Mouse (Mus musculus): ENCODE measurements around the gene Cops3. TPM values are rescaled to one million over a fixed set of nuclear protein-coding genes. Genes with fewer than 3 reads are reported as not detected.
"Not testable (repeated sequence)": the region's sequence is repeated elsewhere in the genome, so short reads cannot be mapped to it uniquely, and the experiment has no call there.

Cops3 gene
- total and polyA plus RNA-seq, 2 experiments from 2014 or later: 94.1 to 148 TPM

DNA sequence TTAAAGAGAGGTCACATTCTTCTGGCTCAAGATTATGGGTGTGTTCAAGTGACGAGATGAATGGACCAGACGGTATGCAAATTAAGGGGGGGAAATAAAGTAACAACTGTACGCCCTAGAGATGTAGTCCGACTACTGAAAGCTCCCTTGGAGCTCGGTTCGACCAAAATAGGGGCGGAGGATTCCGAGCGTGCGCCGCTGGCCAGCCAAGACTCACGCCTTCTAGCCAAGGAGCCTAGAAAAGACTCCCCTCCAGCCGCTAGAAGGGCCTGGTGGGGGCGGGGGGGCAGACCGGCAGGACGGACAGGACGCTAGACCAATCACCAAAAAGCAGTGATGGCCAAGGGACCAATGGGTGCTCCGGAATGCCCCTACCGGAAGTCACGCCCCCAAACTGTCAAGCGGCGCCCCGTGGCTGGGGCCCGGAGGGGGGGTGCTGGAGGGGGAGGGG is 605 bp downstream of the Cops3 start, which contains the start of gene Nt5m:
TSS of gene Nt5m (plus strand) at position 440 of the 451 bp plus-strand sequence.
- ATAC-seq (ENCODE audit: low FRiP score): peak; percentile 96
- DNase-seq (ENCODE audit: low spot score): peak; percentile 97
- H3K27ac ChIP-seq (ENCODE audit: low read depth, low read length): peak within 1 kb of the TSS; percentile 100
- no peaks in the 10 kb centered on the region for H3K27me3 ChIP-seq (ENCODE audit: insufficient read depth, low read length)
- H3K36me3 ChIP-seq (ENCODE audit: insufficient read depth, low read length): peaks cover 6% of the 10 kb centered on the region; the same call in 1 of the 2 replicates
- H3K9ac ChIP-seq (replicated peaks; ENCODE audit: low read length, poor library complexity, severe bottlenecking): peak within 1 kb of the TSS; percentile 98
- H3K9me3 ChIP-seq (ENCODE audit: low read length): no peaks in the 10 kb centered on the region
- H3K4me3 ChIP-seq (ENCODE audit: low read depth, low read length): peak within 1 kb of the TSS; percentile 91
- H3K4me1 ChIP-seq (ENCODE audit: insufficient read depth, low read length): peaks cover 10% of the 10 kb centered on the region
- peak within 1 kb of the TSS; percentile 62 for H3K4me2 ChIP-seq (ENCODE audit: low read depth, low read length, poor library complexity, severe bottlenecking)
- no peak for TF ChIP-seq CTCF (IDR thresholded peaks at IDR 0.05)
- under 1% methylated on average over 24 of the region's 24 CpGs for WGBS

DNA sequence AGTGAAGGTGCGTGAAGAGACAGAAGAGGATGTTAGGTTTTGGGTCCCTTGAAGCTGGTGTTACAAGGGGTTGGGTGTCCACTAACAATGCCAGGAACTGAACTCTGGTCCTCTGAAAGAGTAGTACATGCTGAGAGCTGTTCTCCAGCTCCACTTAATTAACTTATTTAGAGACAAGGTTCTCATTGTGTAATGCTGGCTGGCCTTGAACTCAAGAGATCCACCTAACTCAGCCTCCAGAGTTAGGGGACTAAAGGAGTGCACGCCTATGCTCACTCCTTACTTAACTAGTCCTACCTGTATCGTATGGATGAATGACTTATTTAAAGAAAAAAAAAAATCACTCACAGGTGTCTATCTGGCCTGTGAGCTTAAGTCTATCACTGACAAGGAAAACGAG is 1.2 kb downstream of the Cops3 start:
- Histone ChIP-seq H3K27ac (ENCODE audit: low read depth, low read length) (peak overlapping the region; percentile 100; the same call in 1 of the 2 replicates), H3K4me3 (ENCODE audit: low read depth, low read length) (peak overlapping the region; percentile 91), H3K27me3 (ENCODE audit: insufficient read depth, low read length) (no peaks in the 10 kb centered on the region), H3K4me2 (ENCODE audit: low read depth, low read length, poor library complexity, severe bottlenecking) (peak overlapping the region; percentile 62), H3K4me1 (ENCODE audit: insufficient read depth, low read length) (peaks cover 10% of the 10 kb centered on the region), H3K9me3 (ENCODE audit: low read length) (no peaks in the 10 kb centered on the region), H3K9ac (replicated peaks; ENCODE audit: low read length, poor library complexity, severe bottlenecking) (peak overlapping the region; percentile 98; the same call in 1 of the 2 replicates), H3K36me3 (ENCODE audit: insufficient read depth, low read length) (peaks cover 11% of the 10 kb centered on the region)
- ATAC-seq (ENCODE audit: low FRiP score): no peak
- WGBS: 60% methylated on average over 4 of the region's 4 CpGs
- TF ChIP-seq CTCF (IDR thresholded peaks at IDR 0.05): no peak
- no peak for DNase-seq (ENCODE audit: low spot score)

DNA sequence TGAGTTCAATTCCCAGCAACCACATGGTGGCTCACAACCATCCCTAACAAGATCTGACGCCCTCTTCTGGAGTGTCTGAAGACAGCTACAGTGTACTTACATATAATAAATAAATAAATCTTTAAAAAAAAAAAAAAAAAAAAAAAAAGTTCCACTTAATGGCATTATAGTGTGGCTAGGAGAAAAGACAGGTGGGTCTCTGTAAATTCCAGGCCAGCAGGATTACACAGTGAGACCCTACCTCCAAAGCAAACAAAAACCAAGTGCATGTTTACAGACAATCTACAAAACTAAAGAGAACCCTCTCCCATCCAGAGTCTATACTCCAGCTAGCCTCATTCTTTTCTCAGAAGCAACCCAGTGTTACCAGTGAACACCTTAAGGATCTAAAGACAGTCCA is 1.8 kb downstream of the Cops3 start:
- H3K27me3 ChIP-seq (ENCODE audit: insufficient read depth, low read length); H3K9me3 ChIP-seq (ENCODE audit: low read length); H3K27ac ChIP-seq (ENCODE audit: low read depth, low read length); DNase-seq (ENCODE audit: low spot score); H3K4me3 ChIP-seq (ENCODE audit: low read depth, low read length); H3K4me2 ChIP-seq (ENCODE audit: low read depth, low read length, poor library complexity, severe bottlenecking); H3K9ac ChIP-seq (replicated peaks; ENCODE audit: low read length, poor library complexity, severe bottlenecking); ATAC-seq (ENCODE audit: low FRiP score): not testable (repeated sequence)
- Histone ChIP-seq H3K36me3 (ENCODE audit: insufficient read depth, low read length) (peaks cover 11% of the 10 kb centered on the region), H3K4me1 (ENCODE audit: insufficient read depth, low read length) (peaks cover 10% of the 10 kb centered on the region)
- no CpG with 5 or more reads among the region's 1 CpGs for WGBS

DNA sequence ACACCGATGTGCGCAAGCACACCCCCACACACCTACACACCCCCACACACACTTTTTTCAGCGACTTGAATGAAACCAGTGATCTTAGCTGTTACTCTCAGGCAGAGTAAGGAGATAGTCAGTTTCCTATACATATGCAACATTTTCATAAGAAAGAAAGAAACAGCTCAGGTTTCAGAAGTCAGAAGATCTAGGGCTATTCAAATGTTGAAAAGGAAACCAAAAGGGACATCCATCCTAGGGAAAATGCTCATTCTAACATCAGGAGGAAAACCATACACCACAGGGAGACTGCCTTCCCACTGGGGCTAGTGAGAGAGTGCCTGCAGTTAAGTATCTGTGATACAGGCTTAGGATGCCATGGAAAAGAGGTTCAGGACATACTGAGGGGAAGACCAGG is 18.0 kb downstream of the Cops3 start:
- Histone ChIP-seq H3K4me3 (ENCODE audit: low read depth, low read length) (no peak overlapping the region), H3K27ac (ENCODE audit: low read depth, low read length) (no peak overlapping the region), H3K4me2 (ENCODE audit: low read depth, low read length, poor library complexity, severe bottlenecking) (no peak overlapping the region), H3K36me3 (ENCODE audit: insufficient read depth, low read length) (peaks cover 76% of the 10 kb centered on the region), H3K27me3 (ENCODE audit: insufficient read depth, low read length) (no peaks in the 10 kb centered on the region), H3K9ac (replicated peaks; ENCODE audit: low read length, poor library complexity, severe bottlenecking) (no peak overlapping the region), H3K4me1 (ENCODE audit: insufficient read depth, low read length) (no peaks in the 10 kb centered on the region), H3K9me3 (ENCODE audit: low read length) (no peaks in the 10 kb centered on the region)
- no peak for TF ChIP-seq CTCF (IDR thresholded peaks at IDR 0.05)
- no peak for DNase-seq (ENCODE audit: low spot score)
- ATAC-seq (ENCODE audit: low FRiP score): no peak
- 90% methylated on average over 3 of the region's 3 CpGs for WGBS

DNA sequence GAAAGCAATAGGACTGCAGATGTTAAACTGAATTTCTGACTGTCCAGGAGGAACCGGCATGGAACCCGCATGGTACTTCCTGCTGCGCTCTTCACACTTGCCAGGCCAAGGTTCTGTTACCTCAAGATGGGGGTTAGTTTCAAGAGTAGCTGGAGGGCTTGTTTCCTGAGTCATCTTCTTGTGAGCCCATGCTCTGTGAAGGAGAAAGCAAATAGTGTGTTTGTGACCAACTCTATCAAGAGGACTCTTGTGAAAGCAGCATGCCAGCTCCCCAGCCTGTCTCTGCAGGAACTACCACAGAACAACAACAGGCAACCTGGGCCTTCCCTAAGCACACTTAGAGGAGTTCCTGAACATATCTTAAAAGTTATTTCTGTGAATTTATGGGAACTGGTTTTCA is 21.7 kb downstream of the Cops3 start:
- Histone ChIP-seq H3K4me2 (ENCODE audit: low read depth, low read length, poor library complexity, severe bottlenecking) (no peak overlapping the region), H3K9me3 (ENCODE audit: low read length) (no peaks in the 10 kb centered on the region), H3K27me3 (ENCODE audit: insufficient read depth, low read length) (no peaks in the 10 kb centered on the region), H3K4me3 (ENCODE audit: low read depth, low read length) (no peak overlapping the region), H3K27ac (ENCODE audit: low read depth, low read length) (no peak overlapping the region), H3K4me1 (ENCODE audit: insufficient read depth, low read length) (no peaks in the 10 kb centered on the region), H3K36me3 (ENCODE audit: insufficient read depth, low read length) (peaks cover 60% of the 10 kb centered on the region), H3K9ac (replicated peaks; ENCODE audit: low read length, poor library complexity, severe bottlenecking) (no peak overlapping the region)
- no peak for DNase-seq (ENCODE audit: low spot score)
- ATAC-seq (ENCODE audit: low FRiP score): no peak
- 97% methylated on average over 3 of the region's 3 CpGs for WGBS
- TF ChIP-seq CTCF (IDR thresholded peaks at IDR 0.05): no peak

DNA sequence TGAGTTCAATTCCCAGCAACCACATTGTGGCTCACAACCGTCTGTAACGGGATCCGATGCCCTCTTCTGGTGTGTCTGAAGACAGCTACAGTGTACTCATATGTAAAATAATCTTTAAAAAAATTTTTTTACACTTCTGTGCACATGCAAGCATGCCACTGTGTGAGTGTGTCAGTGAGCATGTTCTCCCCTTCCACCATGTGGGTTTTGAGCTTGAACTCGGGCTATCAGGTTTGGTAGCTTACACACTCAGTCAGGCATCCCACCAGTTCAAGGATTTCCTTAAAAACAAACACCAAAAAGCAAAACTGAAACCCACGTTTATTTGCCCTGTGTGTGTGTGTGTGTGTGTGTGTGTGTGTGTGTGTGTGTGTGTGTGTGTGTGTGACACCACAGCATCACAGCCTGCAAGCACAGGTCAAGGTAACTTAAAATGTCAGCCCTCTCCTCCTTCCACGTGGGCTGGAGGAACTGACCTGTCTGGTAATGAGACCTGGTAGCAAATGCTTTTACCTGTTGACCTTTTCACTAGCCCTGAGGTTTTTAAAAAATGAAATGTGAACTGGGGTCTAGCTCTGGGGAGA is 24.1 kb downstream of the Cops3 start:
- no peaks in the 10 kb centered on the region for H3K27me3 ChIP-seq (ENCODE audit: insufficient read depth, low read length)
- WGBS: 86% methylated on average over 6 of the region's 6 CpGs
- H3K9ac ChIP-seq (replicated peaks; ENCODE audit: low read length, poor library complexity, severe bottlenecking): no peak overlapping the region
- H3K9me3 ChIP-seq (ENCODE audit: low read length): no peaks in the 10 kb centered on the region
- no peak overlapping the region for H3K4me3 ChIP-seq (ENCODE audit: low read depth, low read length)
- no peak overlapping the region for H3K4me2 ChIP-seq (ENCODE audit: low read depth, low read length, poor library complexity, severe bottlenecking)
- ATAC-seq (ENCODE audit: low FRiP score) (no peak), DNase-seq (ENCODE audit: low spot score) (no peak)
- peaks cover 47% of the 10 kb centered on the region; the same call in 1 of the 2 replicates for H3K36me3 ChIP-seq (ENCODE audit: insufficient read depth, low read length)
- TF ChIP-seq CTCF (IDR thresholded peaks at IDR 0.05): no peak
- H3K4me1 ChIP-seq (ENCODE audit: insufficient read depth, low read length): no peaks in the 10 kb centered on the region
- no peak overlapping the region for H3K27ac ChIP-seq (ENCODE audit: low read depth, low read length)
